Mouse (Mus musculus) adrenal gland, postnatal 25 days (tissue): Measurements from ENCODE around the gene Mapk12. TPM values are rescaled to one million over a fixed set of nuclear protein-coding genes. Genes with fewer than 3 reads are reported as not detected.
A peak's percentile ranks its signal among the peaks of the same experiment; 100 is the strongest.

Experiments
- DNase-seq: peaks from one replicate; pipeline ENCODE4 v3.0.0; 2021; ENCODE audit warnings: mixed read lengths
- total RNA-seq: library from RNA; stranded (reverse); gene quantifications from 2 replicates; pipeline ENCODE4 v1.2.3, GENCODE M21; 2021

Gene Mapk12
- total RNA-seq, 1 experiment from 2014 or later = 11.3 TPM

DNA sequence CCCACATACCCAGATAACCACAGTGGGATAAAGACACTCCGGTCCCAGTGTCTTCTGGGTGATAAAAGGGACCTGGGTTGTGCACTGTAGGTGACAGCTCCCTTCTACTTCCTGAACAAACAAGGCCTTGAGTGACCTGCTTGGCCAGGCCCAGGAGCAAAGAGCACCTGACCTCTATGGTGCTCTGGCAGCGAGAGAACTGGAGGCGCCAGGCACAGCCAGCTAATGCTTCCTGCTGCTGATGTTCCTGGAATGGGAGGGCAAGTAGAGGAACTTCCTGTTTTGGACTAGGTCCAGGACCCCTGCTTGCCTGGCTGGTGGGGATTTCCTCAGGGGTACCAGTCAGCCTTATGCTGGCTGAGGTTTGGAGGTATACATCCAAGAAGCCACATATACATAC, 29.6 kb upstream of the Mapk12 start:
- no peak for DNase-seq

DNA sequence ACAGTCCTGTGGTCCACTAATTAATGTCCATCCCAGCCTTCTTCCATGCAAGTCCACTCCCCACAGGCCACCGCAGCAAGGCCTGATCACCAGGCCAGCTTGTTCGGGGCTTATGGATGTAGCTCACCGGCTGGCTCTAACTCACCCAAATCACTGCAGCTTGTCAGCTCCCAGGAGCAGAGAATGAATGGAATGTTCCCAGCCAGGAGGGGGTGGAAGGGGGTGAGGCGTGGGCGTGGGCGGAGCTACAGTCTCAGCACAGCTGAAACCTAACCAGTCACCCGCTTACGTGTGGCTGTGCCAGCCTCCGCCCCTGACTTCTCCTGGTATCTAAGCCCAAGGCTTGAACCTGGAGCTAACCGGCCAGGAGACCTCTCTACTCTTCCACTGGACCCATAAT, 28.9 kb upstream of the Mapk12 start:
- DNase-seq = peak; percentile 83

DNA sequence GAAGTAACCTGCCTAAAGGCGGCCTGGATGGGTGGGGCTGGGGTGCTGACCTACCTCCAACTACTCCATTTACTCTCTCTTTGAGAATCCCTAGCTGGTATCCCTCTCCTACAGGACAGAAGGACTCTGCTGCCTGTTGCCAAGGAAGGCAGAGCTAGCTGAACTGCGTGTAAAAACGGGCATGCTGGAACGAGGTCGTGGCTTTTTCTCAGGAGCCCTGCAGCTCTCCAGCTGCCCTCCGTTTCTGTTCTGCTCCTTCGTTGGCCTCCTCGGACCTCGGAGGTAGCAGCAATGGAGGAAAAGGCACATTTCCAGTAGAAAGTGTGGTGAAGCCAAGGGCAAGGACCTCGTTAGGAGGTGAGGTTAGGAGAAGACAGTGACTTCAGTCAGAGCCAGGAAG, 28.4 kb upstream of the Mapk12 start:
- no peak for DNase-seq

DNA sequence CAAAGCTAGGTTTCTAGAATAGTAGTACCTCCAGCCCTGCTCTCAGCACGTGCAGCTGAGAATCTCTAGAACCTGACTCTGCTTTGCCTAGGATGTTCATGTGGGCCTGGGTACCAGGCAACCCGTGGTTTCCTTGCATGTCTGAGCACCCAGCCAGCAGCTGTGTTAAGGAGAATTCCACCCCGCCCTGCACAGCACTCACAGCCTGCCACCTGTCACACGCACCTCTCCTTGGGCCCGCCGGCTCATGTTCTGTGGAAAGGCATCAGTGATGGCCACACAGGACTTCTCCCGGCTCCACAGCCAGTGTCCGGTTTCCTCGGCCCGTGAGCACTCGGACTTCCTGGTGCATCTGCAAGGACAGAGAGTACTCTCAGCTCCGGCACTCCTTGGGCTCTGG, 25.0 kb upstream of the Mapk12 start:
- no peak for DNase-seq

DNA sequence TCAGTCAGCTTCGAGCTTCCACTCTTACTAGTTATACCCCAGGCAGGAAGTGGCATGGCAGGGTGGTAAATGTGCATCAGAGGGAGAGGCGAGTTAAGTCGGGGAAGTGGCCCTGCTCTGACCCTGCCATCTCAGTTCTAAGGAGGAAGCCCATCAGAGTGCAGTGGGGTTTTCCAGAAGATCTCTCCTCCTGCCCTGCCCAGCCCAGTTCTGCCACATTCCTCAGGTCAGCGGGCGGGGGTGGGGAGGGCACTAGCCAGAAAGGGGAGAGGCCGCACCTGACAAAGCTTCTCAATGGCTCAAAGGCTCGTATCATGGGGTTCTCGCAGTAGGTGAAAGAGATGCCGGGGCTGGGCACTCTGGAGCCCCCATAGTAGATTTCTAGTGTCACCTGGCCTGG, 20.9 kb upstream of the Mapk12 start:
- no peak for DNase-seq

DNA sequence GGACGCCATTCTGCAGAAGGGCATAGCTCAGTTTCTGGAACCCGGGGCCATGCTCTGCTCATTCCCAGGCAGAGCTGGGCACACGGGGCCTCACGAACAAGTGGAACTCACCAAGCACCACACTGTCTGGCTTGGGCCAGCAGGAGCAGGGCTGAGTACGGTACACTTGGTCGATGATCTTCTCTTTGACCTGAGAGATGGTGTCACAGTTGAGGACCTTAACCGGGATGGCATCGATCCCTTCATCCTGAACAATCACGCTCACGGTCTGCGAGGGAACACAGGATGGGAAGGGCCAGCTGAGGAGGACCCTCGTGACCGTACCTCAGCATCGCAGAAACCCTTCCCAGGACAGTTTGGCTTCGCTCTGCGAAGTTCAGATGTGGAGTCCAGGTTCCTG, 18.0 kb upstream of the Mapk12 start:
- no peak for DNase-seq

DNA sequence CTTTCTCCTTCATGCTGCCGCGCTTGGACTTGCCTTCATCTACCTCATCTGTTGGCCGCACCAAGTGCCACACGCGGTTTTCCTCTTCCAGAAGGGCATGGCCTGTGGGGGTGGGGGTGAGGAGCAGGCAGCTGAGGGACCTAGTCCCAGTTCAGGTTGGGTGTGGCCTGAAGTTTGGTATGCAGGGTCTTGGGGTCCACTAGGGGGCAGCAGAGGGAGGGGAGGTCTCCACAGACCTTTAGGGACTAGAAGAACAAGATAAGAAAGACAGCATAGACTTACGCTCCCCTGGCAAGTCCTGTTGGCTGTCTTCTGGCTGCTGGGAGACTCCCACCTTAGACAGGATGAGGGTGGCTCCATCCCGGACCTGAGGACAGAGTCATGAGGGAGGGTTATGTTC, 17.5 kb upstream of the Mapk12 start:
- peak; percentile 68 for DNase-seq

DNA sequence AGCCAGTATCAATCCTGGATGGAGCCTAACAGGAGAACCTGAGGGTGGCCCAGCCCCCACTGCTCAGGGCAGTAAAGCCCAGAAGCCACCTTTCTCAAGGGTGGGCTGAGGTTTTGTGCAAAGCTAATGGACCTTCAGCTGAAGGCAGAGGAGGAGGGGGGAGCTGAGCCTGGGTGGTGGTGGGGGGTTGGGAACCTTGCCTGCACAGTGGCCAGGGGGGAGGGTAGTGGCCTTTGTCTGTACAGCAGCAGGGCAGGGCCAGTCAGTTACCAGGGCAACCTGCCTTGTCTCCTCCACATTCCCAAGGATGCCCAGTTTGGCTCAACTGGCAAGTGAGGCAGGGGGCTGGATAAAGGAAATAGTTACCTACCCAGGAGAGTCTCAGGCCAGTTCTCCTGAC, 11.8 kb upstream of the Mapk12 start:
- DNase-seq = no peak

DNA sequence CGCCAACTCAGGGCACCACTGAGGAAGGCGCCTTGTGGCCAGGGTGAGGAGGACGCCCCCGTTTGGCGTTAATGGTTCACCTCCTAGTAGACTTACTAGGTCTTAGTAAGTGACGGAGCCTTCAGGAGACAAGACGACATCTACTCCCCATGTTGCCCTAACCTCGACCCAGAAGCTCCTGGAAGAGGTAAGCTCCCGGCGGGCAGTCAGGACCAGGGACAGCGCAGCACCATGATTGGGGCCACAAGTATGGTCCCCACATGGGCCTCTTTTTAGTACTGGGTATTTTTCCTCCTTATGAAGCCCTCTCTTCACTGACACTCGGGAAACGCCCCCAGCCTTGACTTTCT, 9.5 kb upstream of the Mapk12 start:
- peak; percentile 56 for DNase-seq

DNA sequence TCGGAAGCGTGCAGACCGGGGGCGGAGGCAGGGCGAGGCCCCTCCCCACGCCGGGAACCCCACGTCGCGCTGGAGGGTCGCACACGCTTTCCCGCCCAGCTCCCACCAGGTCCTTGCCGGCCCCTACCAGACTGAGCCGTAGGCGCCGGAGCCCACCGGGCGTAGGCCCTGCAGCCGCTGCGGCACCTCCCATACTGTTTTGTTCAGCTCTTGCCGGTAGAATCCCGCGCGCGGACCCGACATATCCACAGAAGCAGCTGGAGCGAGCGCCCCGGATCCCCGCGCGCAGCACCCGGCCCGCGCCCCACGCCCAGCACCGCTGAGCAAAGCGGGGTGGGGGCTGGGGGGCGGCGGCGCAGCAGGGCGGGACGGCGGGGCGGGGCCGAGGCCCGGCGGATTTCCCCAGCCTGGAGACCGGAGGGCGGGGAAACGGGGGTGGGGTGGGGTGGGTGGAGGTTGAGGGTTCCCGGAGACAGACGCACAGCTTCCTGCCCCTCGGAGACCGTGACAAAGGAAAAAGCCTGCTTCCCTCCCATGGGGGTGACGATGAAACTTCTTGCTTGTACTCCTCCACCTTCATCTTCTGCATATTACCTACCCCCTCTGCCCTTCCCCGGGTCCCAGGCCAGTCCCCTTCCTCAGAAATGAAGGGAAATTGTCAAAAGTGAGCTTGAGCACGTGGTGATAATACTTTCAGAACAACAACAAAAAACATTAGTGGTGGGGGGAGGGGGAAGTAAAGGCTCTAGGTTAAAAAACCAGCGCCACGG, 9.0 kb upstream of the Mapk12 start, which contains the start of gene Mapk11:
Gene Mapk11 (minus strand): TSS at position 358 of the 770 bp plus-strand sequence.
- DNase-seq = peak; percentile 46

DNA sequence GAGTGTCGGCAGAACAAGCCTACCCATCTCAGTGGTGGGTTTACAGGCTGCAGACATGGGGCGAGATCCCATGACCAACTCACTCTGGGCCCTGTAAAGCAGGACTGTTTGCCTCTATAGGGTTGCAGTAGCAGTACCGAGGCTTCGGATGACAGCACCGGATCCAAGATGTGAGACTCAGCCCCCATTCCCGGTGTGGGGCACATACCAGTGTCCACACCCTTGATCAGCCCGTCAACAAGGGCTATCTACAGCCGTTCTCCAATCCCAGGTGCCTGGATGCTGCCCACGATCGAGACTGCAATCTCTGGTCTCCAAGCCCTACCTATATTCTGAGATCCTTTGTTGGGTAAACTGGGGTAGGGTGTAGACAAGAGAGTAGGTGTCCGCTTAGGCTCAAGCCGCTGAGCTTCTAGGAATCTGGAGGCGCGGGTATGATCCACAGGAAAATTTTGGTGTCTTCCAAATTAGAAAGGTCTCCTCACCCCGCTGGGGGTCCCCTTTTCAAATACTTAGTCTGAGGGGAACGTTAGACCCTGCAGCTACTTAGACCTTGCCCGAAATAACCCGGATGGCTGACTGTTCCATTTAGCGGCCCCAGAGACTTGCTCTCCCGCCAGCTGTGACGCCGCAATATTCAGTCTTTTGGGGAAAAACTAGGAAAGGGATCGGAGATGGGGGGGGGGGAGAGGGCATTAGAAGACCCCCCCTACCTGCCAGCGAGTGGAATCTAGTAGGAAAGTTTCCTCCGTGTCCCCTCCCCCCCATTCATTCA, 8.2 kb upstream of the Mapk12 start:
- DNase-seq = no peak

DNA sequence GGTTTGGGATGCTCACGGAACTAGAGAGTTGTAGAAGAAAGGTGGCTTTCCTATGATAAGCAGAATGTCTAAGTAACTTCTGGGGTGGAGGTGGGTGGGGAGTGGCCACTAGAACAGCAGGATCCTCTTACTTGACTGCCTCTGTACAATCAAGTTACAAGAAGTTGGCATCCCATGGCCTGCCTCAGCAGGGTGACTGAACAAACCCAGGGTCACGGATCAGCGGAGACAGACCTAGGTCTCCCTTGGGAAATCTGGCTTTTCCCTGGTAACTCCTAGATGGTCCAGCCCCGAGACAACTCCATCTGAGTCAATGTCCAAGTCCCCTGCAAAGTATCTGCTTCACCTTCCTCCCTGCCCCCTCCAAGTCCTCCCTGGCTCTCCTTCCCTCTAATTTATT, 7.4 kb upstream of the Mapk12 start:
- DNase-seq = no peak

DNA sequence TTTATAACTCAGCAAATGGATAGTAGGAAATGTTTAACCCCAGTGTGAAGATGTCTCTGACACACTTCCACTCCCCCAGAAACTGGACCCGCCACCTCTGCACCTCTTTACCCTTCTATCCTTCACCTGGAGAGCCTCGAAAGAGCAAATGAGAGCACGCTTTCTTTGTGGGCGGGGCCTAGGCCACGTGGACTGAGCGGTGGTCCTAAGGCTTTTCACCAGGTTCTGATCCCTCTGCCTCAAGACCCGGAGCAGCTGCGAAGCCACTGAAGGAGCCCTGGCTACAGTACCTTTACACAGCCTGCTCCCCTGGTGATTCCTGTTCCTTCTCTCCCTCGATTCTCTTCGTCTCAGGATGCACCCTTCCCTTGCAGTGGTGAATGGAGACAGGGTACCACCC, 7.0 kb upstream of the Mapk12 start:
- no peak for DNase-seq

DNA sequence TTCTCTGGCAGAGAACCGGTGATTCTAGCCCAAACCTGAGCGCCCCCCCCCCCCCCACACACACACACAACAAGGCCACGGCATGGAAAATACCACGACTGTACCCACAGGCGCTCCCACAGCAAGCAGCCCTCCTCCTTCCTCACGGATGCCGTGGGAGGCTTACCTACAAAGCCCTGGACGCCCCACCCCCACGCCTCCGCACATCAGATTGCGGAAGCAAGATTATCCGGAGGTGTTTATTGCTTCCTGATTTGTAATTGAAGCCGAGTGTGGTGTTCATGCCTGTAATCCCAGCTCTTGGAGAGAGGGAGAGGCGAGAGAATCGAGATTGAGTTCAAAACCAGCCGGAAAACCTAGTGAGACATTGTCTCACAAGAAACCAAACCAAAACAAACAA, 6.5 kb upstream of the Mapk12 start:
- no peak for DNase-seq

DNA sequence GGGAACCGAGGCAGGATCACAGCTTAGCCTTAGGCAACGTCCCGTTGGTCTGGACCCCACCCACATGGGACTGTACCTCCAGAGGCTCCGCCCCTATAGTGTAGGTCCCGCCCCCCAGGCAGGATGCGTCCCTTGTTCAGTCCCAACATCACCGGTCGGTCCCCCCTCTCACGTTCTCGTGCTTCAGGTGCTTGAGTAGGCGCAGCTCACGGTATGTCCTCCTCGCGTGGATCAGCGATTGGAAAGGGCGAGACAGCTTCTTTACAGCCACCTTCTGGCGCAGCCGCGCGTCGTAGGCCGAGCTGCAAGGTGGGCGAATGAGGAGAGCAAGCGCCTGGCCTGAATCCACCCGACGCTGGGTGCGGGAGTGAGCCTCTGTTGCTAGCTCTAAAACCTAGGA, 6.0 kb upstream of the Mapk12 start:
- DNase-seq = no peak

DNA sequence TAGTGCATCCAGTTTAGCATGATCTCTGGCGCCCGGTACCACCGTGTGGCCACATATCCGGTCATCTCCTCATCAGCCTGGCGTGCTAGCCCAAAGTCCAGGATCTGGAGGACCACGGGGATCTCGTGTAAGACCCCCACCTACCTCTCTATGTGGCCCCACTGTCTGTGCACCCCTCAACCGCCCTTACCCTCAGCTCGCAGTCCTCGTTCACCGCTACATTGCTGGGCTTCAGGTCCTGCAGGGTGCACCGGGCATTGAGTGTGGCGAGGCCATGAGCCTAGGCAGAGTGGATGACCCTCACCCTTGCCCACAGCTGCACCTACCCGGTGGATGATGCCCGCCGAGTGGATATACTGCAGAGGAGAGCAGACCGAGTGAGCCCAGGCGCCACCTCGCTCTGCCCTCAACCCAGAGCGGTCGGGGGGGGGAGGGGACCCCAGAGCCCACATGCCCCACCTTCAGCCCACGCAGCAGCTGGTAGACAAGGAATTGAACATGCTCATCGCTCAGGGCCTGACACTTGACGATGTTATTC, 5.4 kb upstream of the Mapk12 start:
- no peak for DNase-seq

DNA sequence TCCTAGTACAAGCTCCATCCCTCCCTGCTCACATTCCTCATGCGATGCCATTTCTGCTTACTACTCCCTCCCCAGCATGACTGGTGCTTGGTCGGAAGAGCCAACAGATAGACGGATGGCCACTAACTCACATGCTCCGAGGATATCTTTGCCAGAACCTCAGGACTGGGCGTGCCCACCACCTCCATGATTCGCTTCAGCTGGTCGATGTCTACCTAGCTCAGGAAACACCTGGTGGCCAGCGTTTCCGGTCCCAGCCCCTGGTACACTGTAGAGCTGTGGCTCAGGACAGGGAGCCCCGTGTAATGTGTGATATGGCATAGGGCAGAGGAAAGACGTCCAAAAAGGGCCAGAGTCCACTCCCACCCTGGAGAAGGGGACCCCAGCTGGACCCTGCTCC, 4.5 kb upstream of the Mapk12 start:
- DNase-seq = no peak

DNA sequence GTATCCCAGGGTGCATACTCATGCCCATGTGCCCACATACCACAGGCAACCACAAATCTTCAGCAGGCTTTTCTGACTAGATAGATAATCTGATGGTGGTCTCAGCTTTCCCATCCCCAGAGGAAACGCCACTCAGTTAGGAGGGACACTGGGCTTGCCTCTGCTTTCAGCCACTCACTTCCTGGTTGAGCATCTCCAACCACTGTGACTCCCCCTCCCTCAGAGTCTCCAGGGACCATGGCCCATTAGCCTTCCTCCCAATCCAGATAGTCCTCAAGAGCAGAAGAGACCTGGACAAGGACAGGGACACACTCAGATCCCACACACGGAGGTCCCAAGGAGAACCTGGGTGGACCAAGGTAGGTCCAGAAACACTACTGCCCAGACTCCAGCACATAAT, 2.6 kb upstream of the Mapk12 start:
- no peak for DNase-seq

DNA sequence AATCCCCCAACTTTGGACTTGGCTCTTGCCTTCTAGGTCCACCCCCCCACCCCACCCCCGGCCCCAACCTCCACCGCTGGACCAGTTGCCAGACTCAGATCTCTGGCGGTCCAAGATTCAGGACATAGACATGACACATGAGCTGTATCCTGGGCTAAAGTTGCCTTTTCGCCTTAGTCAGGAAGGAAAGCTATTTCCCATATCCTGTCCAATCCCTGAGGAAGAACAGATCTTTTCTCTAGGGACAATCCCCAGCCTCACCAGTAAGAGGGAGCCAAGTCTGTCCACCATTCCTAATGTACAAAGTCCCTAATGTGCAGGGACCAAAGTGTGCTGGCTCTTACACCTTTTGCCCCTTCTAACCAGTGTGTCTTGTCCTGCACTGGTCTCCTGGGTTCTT, 1.4 kb upstream of the Mapk12 start:
- DNase-seq = no peak

DNA sequence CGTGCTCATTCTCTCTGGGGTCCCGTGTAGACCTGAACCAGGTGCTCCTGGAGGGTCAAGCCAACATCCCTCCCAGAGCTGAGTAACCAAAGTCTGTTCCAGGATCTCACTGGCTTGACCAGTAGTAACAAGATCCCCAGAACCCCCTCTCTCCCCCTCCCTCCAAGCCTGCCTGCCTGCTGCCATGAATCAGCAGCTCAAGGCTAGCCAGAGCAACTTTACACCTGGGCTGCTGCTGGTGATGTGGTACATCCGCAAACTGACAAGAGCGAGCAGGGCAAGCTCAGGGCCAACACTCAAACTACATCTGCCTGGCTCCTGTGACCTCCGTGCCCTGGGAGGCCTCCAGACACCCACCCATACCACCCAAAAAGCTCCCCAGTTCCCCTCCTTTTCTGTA, 940 bp upstream of the Mapk12 start:
- no peak for DNase-seq

DNA sequence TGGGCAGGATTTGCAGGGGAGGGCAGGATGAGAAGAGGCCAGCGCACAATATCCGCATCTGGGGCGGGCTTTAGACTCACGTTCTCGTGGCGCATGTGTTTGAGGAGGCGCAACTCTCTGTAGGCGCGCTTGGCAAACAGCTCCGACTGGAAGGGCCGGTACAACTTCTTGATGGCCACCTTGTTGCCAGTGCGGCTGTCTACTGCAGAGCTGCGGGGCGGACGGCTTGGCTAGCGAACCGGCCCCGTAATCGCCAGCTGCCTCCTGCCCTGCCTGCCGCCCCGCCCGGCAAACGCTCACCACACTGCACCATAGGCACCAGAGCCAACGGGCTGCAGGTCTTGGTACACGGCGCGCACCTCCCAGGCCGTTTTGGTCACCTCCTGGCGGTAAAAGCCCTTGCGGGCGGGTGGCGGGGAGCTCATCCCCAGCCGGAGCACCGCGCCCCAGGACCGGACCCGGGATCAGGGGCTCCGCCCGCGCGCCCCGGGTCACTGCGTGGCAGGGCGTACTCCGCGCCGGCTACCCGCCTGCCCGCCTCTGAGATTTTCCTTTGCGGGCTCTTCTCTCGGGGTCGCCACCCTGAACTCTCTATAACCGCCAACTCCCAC, 350 bp downstream of the Mapk12 start:
- DNase-seq = no peak

DNA sequence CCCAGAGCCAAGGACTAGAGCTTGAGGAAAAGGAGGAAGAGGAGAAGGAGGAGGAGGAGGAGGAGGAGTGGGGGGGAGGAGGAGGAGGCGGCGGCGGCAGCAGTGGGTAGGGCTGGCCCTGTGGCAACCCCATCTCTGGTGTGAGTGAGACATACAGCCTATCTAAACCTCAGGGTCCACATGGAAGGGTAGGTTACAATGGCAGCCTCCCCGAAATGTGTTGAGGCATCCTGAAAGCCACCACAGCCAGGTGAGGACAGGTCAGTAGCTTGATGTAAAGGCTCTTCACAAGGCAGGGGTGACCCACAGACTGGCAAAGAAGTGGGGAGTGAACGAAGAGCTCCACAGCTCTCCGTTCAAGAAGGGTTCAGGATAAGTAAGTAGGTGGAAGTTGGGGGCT, 2.0 kb downstream of the Mapk12 start:
- DNase-seq = no peak

DNA sequence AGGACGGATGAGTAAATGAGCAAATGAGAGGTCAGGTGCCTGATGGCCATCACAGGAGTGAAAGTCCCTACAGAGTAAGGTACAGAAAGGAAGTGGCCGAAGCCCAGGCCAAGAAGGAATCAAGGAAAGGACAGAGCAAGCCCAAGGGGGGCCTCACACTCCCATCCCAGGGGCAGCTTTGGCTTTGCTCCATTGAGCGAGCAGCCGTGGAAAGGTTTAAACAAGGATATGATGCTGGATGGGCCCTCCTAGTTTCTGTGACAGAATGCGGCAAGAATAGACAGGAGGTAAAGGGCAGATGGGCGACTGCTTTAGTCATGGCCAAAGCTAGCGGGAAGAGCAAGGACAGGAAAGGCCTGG, 2.5 kb downstream of the Mapk12 start:
- no peak for DNase-seq
